Mouse (Mus musculus): ENCODE data around the gene Gins1. TPM values are rescaled to one million over a fixed set of nuclear protein-coding genes. Genes with fewer than 3 reads are reported as not detected.

Gene Gins1
- polyA plus RNA-seq, 1 experiment, result 19.7 TPM

GRCm38 (mm10) chr2:150950056-150950455 lies 44.9 kb downstream of the Gins1 start:
- no peak overlapping the region for H3K27ac ChIP-seq (ENCODE audit: insufficient read depth, low read length)
- no peak overlapping the region for H3K4me3 ChIP-seq (ENCODE audit: insufficient read depth, low read length)
- H3K4me1 ChIP-seq (ENCODE audit: control insufficient read depth, insufficient read depth, low read length), result no peaks in the 10 kb centered on the region
- no peak for TF ChIP-seq CTCF (IDR thresholded peaks at IDR 0.05; ENCODE audit: borderline replicate concordance, insufficient read depth, low read length)
- TF ChIP-seq POLR2A (IDR thresholded peaks at IDR 0.05; ENCODE audit: low read depth, low read length), result no peak

- Histone ChIP-seq H3K27ac (ENCODE audit: insufficient read depth, low read length) (no peak overlapping the region), H3K4me1 (ENCODE audit: control insufficient read depth, insufficient read depth, low read length) (no peaks in the 10 kb centered on the region), H3K4me3 (ENCODE audit: insufficient read depth, low read length) (no peak overlapping the region)
- TF ChIP-seq CTCF (IDR thresholded peaks at IDR 0.05; ENCODE audit: borderline replicate concordance, insufficient read depth, low read length) (no peak), POLR2A (IDR thresholded peaks at IDR 0.05; ENCODE audit: low read depth, low read length) (no peak)
These were observed 46.0 kb downstream of the Gins1 start for GRCm38 (mm10) chr2:150951201-150951600.

GRCm38 (mm10) chr2:150955859-150956258 lies 50.7 kb downstream of the Gins1 start:
- H3K27ac ChIP-seq (ENCODE audit: insufficient read depth, low read length), result no peak overlapping the region
- H3K4me1 ChIP-seq (ENCODE audit: control insufficient read depth, insufficient read depth, low read length), result no peaks in the 10 kb centered on the region
- H3K4me3 ChIP-seq (ENCODE audit: insufficient read depth, low read length), result no peak overlapping the region
- no peak for TF ChIP-seq CTCF (IDR thresholded peaks at IDR 0.05; ENCODE audit: borderline replicate concordance, insufficient read depth, low read length)
- TF ChIP-seq POLR2A (IDR thresholded peaks at IDR 0.05; ENCODE audit: low read depth, low read length), result no peak

DNA sequence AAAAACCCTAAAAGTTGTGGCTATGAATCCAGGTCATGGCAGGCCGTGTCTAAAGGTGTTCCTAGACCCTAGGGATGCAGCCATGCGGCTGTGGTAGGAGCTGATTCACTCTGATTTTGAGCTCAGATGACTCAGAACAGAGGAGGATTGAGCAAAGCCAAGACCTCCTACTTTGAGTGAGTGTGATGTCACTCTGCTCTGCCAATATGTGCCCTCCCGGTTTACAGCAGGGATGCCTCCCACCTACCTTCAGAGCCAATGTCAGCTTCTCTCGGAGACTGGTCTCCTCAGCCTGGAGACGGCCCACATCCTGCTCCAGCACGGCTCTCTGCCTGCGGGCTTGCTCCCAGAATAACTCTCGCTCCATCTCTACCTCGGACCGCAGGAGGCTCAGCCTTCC lies 54.3 kb downstream of the Gins1 start:
- H3K4me3 ChIP-seq (ENCODE audit: insufficient read depth, low read length), result no peak overlapping the region
- H3K4me1 ChIP-seq (ENCODE audit: control insufficient read depth, insufficient read depth, low read length), result no peaks in the 10 kb centered on the region
- no peak for TF ChIP-seq CTCF (IDR thresholded peaks at IDR 0.05; ENCODE audit: borderline replicate concordance, insufficient read depth, low read length)
- TF ChIP-seq POLR2A (IDR thresholded peaks at IDR 0.05; ENCODE audit: low read depth, low read length), result no peak
- no peak overlapping the region for H3K27ac ChIP-seq (ENCODE audit: insufficient read depth, low read length)

- H3K4me3 ChIP-seq (ENCODE audit: insufficient read depth, low read length), result no peak overlapping the region
- no peak overlapping the region for H3K27ac ChIP-seq (ENCODE audit: insufficient read depth, low read length)
- no peaks in the 10 kb centered on the region for H3K4me1 ChIP-seq (ENCODE audit: control insufficient read depth, insufficient read depth, low read length)
- no peak for TF ChIP-seq CTCF (IDR thresholded peaks at IDR 0.05; ENCODE audit: borderline replicate concordance, insufficient read depth, low read length)
- no peak for TF ChIP-seq POLR2A (IDR thresholded peaks at IDR 0.05; ENCODE audit: low read depth, low read length)
These were observed 58.0 kb downstream of the Gins1 start for GRCm38 (mm10) chr2:150963246-150963645.

DNA sequence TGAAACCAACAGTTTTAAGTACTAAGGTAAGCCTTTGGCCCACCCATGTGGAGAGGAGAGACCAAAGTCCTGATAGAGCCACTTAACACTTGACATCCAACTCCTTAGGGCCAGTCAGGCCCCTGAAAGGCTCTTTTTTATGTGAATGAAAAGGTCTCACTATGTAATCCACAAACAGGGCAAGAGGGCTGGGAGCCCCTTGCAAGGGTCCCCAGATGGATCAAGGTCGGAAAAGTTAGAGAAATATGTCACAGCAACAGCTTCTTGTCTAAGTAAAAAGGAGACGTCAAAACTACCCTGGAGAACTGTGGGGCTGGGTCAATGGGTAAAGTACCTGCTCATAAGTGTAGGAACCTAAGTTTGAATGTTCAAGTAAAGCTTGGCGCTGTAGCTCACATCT lies 59.4 kb downstream of the Gins1 start:
- no peaks in the 10 kb centered on the region for H3K4me1 ChIP-seq (ENCODE audit: control insufficient read depth, insufficient read depth, low read length)
- no peak overlapping the region for H3K4me3 ChIP-seq (ENCODE audit: insufficient read depth, low read length)
- no peak for TF ChIP-seq CTCF (IDR thresholded peaks at IDR 0.05; ENCODE audit: borderline replicate concordance, insufficient read depth, low read length)
- TF ChIP-seq POLR2A (IDR thresholded peaks at IDR 0.05; ENCODE audit: low read depth, low read length), result no peak
- H3K27ac ChIP-seq (ENCODE audit: insufficient read depth, low read length), result no peak overlapping the region

DNA sequence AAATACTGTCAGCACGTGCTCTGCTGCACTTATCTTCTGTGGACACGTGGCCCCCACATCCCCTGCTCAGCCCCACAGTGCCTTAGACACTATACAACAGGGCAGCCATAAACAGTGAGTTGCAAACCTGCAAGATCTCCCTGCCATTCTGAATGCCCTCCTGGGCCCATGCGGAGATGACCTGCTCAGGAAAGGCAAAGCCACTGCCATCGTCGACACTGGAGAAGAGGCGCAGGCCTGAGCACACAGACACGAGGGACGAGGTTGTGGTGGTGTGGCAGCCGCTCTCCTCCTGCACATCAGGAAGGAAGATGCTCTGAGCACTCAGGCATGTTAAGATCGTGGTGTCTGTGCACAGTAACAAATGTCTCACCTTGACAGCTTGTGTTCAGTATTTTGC lies 60.8 kb downstream of the Gins1 start:
- Histone ChIP-seq H3K27ac (ENCODE audit: insufficient read depth, low read length) (no peak overlapping the region), H3K4me3 (ENCODE audit: insufficient read depth, low read length) (no peak overlapping the region), H3K4me1 (ENCODE audit: control insufficient read depth, insufficient read depth, low read length) (no peaks in the 10 kb centered on the region)
- no peak for TF ChIP-seq CTCF (IDR thresholded peaks at IDR 0.05; ENCODE audit: borderline replicate concordance, insufficient read depth, low read length)
- TF ChIP-seq POLR2A (IDR thresholded peaks at IDR 0.05; ENCODE audit: low read depth, low read length), result no peak

DNA sequence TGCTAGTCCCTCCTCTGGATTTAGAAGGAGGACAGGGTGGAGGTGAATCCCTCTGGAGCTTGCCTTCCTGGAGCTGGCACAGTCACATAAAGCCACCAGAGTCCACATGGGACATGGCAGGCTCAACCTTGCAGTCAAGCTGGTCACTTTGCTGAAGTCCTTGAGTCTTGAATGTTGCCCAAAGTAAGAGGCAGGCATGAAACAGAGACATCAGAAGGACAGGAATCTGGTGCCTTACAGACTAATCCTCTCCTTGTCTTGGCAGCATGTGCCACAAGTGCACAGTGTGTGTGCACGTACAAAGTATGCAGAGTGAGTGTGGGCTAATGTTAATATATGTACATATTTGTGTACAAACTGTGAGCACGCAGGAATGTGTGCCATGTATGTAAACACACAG lies 62.3 kb downstream of the Gins1 start:
- H3K27ac ChIP-seq (ENCODE audit: insufficient read depth, low read length), result no peak overlapping the region
- TF ChIP-seq POLR2A (IDR thresholded peaks at IDR 0.05; ENCODE audit: low read depth, low read length), result no peak
- no peak for TF ChIP-seq CTCF (IDR thresholded peaks at IDR 0.05; ENCODE audit: borderline replicate concordance, insufficient read depth, low read length)
- no peak overlapping the region for H3K4me3 ChIP-seq (ENCODE audit: insufficient read depth, low read length)
- no peaks in the 10 kb centered on the region for H3K4me1 ChIP-seq (ENCODE audit: control insufficient read depth, insufficient read depth, low read length)

DNA sequence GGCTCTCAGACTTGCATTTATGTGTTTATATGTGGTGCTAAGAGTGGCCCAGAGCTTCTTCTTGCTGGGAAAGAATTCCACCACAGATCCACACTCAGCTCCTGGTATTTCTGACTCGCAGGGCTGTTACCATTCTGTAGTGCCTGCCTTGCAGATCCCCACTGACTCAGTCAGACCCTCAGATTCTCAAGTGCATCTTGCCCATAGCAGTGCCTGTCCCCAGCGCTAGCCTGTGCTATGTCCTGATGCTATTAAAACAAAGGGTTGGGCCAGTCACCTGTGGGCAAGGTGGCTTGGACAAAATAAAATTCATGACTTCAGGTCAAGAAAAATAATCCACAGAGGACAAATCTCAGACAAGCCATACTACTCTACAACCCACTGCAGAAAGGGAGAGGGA lies 64.0 kb downstream of the Gins1 start:
- Histone ChIP-seq H3K27ac (ENCODE audit: insufficient read depth, low read length) (no peak overlapping the region), H3K4me3 (ENCODE audit: insufficient read depth, low read length) (no peak overlapping the region), H3K4me1 (ENCODE audit: control insufficient read depth, insufficient read depth, low read length) (no peaks in the 10 kb centered on the region)
- TF ChIP-seq POLR2A (IDR thresholded peaks at IDR 0.05; ENCODE audit: low read depth, low read length) (no peak), CTCF (IDR thresholded peaks at IDR 0.05; ENCODE audit: borderline replicate concordance, insufficient read depth, low read length) (no peak)

DNA sequence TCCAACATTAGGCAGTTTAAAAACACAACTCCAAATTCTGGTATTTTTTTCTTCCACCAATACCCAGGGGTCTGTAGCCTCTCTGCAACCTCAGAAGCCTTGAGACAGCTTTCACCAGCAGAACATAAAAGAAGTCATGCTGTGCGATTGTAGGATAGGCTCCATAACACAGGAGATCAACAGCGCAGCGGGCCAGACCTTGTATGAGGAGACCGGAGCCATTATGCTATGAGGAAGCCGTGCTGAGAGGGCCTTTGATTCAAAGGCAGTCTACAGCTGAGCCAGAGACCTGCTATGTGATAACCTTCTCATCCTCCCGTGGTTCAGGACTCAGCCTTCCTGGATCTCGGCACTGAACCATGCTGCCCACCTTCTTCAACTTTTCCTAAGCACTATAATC lies 66.7 kb downstream of the Gins1 start:
- Histone ChIP-seq H3K4me1 (ENCODE audit: control insufficient read depth, insufficient read depth, low read length) (no peaks in the 10 kb centered on the region), H3K27ac (ENCODE audit: insufficient read depth, low read length) (no peak overlapping the region), H3K4me3 (ENCODE audit: insufficient read depth, low read length) (no peak overlapping the region)
- TF ChIP-seq CTCF (IDR thresholded peaks at IDR 0.05; ENCODE audit: borderline replicate concordance, insufficient read depth, low read length), result no peak
- TF ChIP-seq POLR2A (IDR thresholded peaks at IDR 0.05; ENCODE audit: low read depth, low read length), result no peak

DNA sequence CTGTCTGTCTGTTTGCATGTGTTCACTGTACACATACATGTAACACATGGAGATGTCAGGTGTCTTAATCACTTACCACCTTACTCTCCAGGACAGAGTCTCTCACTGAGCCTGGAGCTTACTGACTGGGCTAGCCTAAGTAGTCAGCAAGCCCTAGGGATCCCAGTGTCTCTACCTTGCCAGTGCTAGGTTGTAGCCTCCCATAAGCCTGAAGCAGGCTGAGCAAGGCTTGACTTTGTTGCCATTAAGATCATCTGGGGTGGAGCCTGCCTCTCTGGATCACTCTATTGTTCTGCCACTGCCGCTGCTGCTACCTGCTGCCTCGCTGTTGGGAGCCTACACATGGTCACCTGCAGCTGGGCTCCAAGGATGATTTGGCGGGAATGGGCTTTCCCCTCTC lies 67.5 kb downstream of the Gins1 start:
- Histone ChIP-seq H3K4me3 (ENCODE audit: insufficient read depth, low read length) (no peak overlapping the region), H3K4me1 (ENCODE audit: control insufficient read depth, insufficient read depth, low read length) (no peaks in the 10 kb centered on the region), H3K27ac (ENCODE audit: insufficient read depth, low read length) (no peak overlapping the region)
- no peak for TF ChIP-seq CTCF (IDR thresholded peaks at IDR 0.05; ENCODE audit: borderline replicate concordance, insufficient read depth, low read length)
- no peak for TF ChIP-seq POLR2A (IDR thresholded peaks at IDR 0.05; ENCODE audit: low read depth, low read length)

All from embryonic fibroblast, embryonic 13.5 days (primary cell).